Mouse (Mus musculus): ENCODE results near the gene Rpl29.

Gene Rpl29

GRCm38 (mm10) chr9:106474456-106474855 is 45.2 kb downstream of the Rpl29 start:
- peak; percentile 72 for DNase-seq

GRCm38 (mm10) chr9:106475046-106475445 is 45.8 kb downstream of the Rpl29 start:
- DNase-seq = no peak

- peak; percentile 27 for DNase-seq
Observed at GRCm38 (mm10) chr9:106475663-106476001, 46.4 kb downstream of the Rpl29 start, which contains the start of gene Rrp9. TSS of gene Rrp9 (plus strand) at chr9:106475963.

GRCm38 (mm10) chr9:106476002-106476923 is 47.0 kb downstream of the Rpl29 start:
- DNase-seq = peak; percentile 81

GRCm38 (mm10) chr9:106476924-106477484 is 47.8 kb downstream of the Rpl29 start, which contains the start of gene Parp3:
TSS of gene Parp3 (minus strand) at chr9:106476949.
- peak; percentile 100 for DNase-seq

- DNase-seq = no peak
Observed at GRCm38 (mm10) chr9:106477649-106478048, 48.4 kb downstream of the Rpl29 start.

- no peak for DNase-seq
Observed at GRCm38 (mm10) chr9:106478101-106478500, 48.8 kb downstream of the Rpl29 start.

GRCm38 (mm10) chr9:106480541-106480940 is 51.3 kb downstream of the Rpl29 start:
- no peak for DNase-seq

GRCm38 (mm10) chr9:106481075-106481474 is 51.8 kb downstream of the Rpl29 start:
- no peak for DNase-seq

Measured in kidney, adult 11 months (tissue).